16 mouse cellular contexts compared by ENCODE assay signal in the genomic region with DNA sequence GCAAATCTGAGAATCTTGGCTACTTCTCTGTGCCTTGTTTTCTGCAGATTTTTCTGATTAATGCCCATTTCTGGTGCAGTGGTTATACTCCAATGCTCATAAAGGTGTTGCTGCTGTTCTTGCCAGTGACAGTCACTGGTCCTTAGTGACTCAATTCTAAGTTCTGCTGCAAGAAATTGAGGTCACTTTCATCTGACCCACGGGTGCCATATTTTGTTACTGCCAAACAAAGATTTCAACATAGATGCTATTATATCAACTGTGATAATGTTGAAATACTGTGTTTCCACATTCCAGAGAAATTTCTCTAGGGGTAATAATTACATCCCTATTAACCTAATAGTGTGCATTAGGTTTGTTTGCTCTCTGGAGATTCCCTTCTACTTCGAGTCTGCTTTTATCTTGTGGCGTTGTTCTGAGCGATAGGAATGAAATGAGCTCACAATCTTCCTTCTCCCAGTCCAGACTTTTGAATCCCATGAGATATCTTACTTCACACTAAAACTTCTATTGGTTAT.
"Had no signal": no experiment of that assay in that cellular context is flagged by ENCODE, and none has a peak within 500 bp of the region (broad histone marks: within the 10 kb centered on the region; RNA-seq: fewer than 3 reads in every experiment).

No protein-coding gene starts in this region.

- DNase-seq: kidney, adult 11 months; kidney, adult 9 months; kidney, postnatal 36 days; liver; midbrain, embryonic 14.5 days; right cerebral cortex, adult 18-20 months; right cerebral cortex, postnatal 25 days; thymus, adult 18-20 months; thymus, postnatal 14 days had no signal

- H3K4me1 ChIP-seq: limb, embryonic 12.5 days; liver, embryonic 15.5 days; midbrain, embryonic 10.5 days; neural tube, embryonic 15.5 days had no signal

- H3K4me3 ChIP-seq: limb, embryonic 12.5 days; liver, embryonic 15.5 days; midbrain, embryonic 10.5 days; myocyte; neural tube, embryonic 15.5 days had no signal

- H3K27ac ChIP-seq: kidney, postnatal 0 days; limb, embryonic 12.5 days; liver, embryonic 15.5 days; midbrain, embryonic 10.5 days; neural tube, embryonic 15.5 days; stomach, postnatal 0 days had no signal
